Mouse (Mus musculus): ENCODE measurements at regions not wholly inside any gene's neighbourhood (a gene's known extent, or its start where the extent isn't known, plus 50 kb on each side); places are given as distances from the start of the nearest gene placed in this dataset.

GRCm38 (mm10) chr17:51903885-51904284, 70.8 kb upstream of the Satb1 start:
- Histone ChIP-seq H3K9ac (ENCODE audit: low read depth, low read length) (no peak overlapping the region), H3K9me3 (ENCODE audit: control insufficient read depth, low read length) (no peaks in the 10 kb centered on the region)
- WGBS: 75% methylated on average over 3 of the region's 3 CpGs

DNA sequence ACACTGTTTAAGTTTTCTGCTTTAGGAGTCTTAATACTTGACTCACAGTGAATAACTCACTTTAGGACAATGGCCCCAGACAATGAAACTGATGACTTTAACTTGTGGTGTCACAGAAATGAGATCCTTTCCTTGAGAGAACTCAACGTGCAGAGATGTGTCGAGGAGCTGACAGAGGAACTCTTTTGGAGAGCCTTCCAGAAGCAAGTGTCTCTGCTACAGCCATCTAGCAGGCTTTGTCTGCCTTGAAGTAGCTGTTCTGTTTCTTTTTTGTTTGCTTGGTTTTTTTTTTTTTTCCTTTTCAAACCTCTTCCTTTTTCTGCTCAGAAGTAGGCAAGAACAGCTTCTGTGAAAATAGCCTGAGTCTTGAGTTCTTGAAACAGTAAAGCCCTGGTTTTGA, 66.3 kb upstream of the Satb1 start:
- WGBS: 76% methylated on average over 2 of the region's 2 CpGs
- Histone ChIP-seq H3K36me3 (ENCODE audit: control insufficient read depth, insufficient read depth, low read length) (no peaks in the 10 kb centered on the region), H3K9ac (ENCODE audit: low read depth, low read length) (no peak overlapping the region), H3K9me3 (ENCODE audit: control insufficient read depth, low read length) (no peaks in the 10 kb centered on the region), H3K4me2 (replicated peaks; ENCODE audit: low read depth, low read length) (no peak overlapping the region), H3K4me3 (ENCODE audit: low read depth, low read length) (no peak overlapping the region), H3K27me3 (ENCODE audit: control insufficient read depth, insufficient read depth, low read length) (no peaks in the 10 kb centered on the region), H3K4me1 (replicated peaks; ENCODE audit: control insufficient read depth, insufficient read depth, low read length) (no peaks in the 10 kb centered on the region), H3K27ac (ENCODE audit: low read depth, low read length) (no peak overlapping the region)
- no peak for DNase-seq (ENCODE audit: low spot score)
- no peak for ATAC-seq (ENCODE audit: low FRiP score)

More at GRCm38 (mm10) chr17:51903885-51904284, 70.8 kb upstream of the Satb1 start:
- Histone ChIP-seq H3K36me3 (ENCODE audit: control insufficient read depth, insufficient read depth, low read length) (no peaks in the 10 kb centered on the region), H3K4me3 (ENCODE audit: low read depth, low read length) (no peak overlapping the region), H3K27me3 (ENCODE audit: control insufficient read depth, insufficient read depth, low read length) (no peaks in the 10 kb centered on the region), H3K4me1 (replicated peaks; ENCODE audit: control insufficient read depth, insufficient read depth, low read length) (no peaks in the 10 kb centered on the region), H3K27ac (ENCODE audit: low read depth, low read length) (no peak overlapping the region), H3K4me2 (replicated peaks; ENCODE audit: low read depth, low read length) (no peak overlapping the region)
- no peak for DNase-seq (ENCODE audit: low spot score)
- no peak for ATAC-seq (ENCODE audit: low FRiP score)

- Histone ChIP-seq H3K27ac (ENCODE audit: low read depth, low read length) (no peak overlapping the region), H3K4me3 (ENCODE audit: low read depth, low read length) (no peak overlapping the region), H3K4me1 (replicated peaks; ENCODE audit: control insufficient read depth, insufficient read depth, low read length) (no peaks in the 10 kb centered on the region), H3K36me3 (ENCODE audit: control insufficient read depth, insufficient read depth, low read length) (no peaks in the 10 kb centered on the region), H3K9me3 (ENCODE audit: control insufficient read depth, low read length) (no peaks in the 10 kb centered on the region), H3K27me3 (ENCODE audit: control insufficient read depth, insufficient read depth, low read length) (no peaks in the 10 kb centered on the region), H3K4me2 (replicated peaks; ENCODE audit: low read depth, low read length) (no peak overlapping the region), H3K9ac (ENCODE audit: low read depth, low read length) (no peak overlapping the region)
- DNase-seq (ENCODE audit: low spot score): no peak
- no peak for ATAC-seq (ENCODE audit: low FRiP score)
- 85% methylated on average over 3 of the region's 3 CpGs for WGBS
These were observed 63.1 kb upstream of the Satb1 start for GRCm38 (mm10) chr17:51896160-51896559.

DNA sequence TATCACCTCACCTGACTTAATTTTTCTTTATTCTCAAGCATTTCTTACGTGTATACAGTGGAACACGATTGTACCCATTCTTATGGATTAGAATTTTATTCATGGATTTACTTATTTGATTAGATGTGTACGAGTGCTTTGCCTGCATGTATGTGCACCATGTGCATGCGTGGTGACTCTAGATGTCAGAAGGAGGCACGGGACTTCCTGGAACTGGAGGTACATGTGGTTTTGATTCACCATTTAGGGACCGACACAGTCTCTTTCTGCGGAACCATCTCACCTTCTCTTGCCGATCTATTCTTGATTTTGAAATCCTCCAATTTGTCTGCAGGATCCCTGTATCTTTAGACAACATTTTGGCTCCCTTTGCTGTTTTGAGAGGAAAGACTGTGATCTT, 61.2 kb upstream of the Satb1 start:
- no peaks in the 10 kb centered on the region for H3K9me3 ChIP-seq (ENCODE audit: control insufficient read depth, low read length)
- H3K9ac ChIP-seq (ENCODE audit: low read depth, low read length): no peak overlapping the region
- 92% methylated on average over 8 of the region's 8 CpGs for WGBS
- no peak overlapping the region for H3K4me2 ChIP-seq (replicated peaks; ENCODE audit: low read depth, low read length)
- DNase-seq (ENCODE audit: low spot score) (no peak), ATAC-seq (ENCODE audit: low FRiP score) (no peak)
- no peaks in the 10 kb centered on the region for H3K27me3 ChIP-seq (ENCODE audit: control insufficient read depth, insufficient read depth, low read length)
- no peaks in the 10 kb centered on the region for H3K36me3 ChIP-seq (ENCODE audit: control insufficient read depth, insufficient read depth, low read length)
- no peak overlapping the region for H3K27ac ChIP-seq (ENCODE audit: low read depth, low read length)
- H3K4me1 ChIP-seq (replicated peaks; ENCODE audit: control insufficient read depth, insufficient read depth, low read length): no peaks in the 10 kb centered on the region
- no peak overlapping the region for H3K4me3 ChIP-seq (ENCODE audit: low read depth, low read length)

GRCm38 (mm10) chr17:51892856-51893255, 59.8 kb upstream of the Satb1 start:
- H3K27me3 ChIP-seq (ENCODE audit: control insufficient read depth, insufficient read depth, low read length): no peaks in the 10 kb centered on the region
- no peak overlapping the region for H3K4me3 ChIP-seq (ENCODE audit: low read depth, low read length)
- ATAC-seq (ENCODE audit: low FRiP score): no peak
- H3K9ac ChIP-seq (ENCODE audit: low read depth, low read length): no peak overlapping the region
- no peaks in the 10 kb centered on the region for H3K36me3 ChIP-seq (ENCODE audit: control insufficient read depth, insufficient read depth, low read length)
- DNase-seq (ENCODE audit: low spot score): no peak
- no peak overlapping the region for H3K4me2 ChIP-seq (replicated peaks; ENCODE audit: low read depth, low read length)
- no peaks in the 10 kb centered on the region for H3K4me1 ChIP-seq (replicated peaks; ENCODE audit: control insufficient read depth, insufficient read depth, low read length)
- H3K27ac ChIP-seq (ENCODE audit: low read depth, low read length): no peak overlapping the region
- WGBS: 81% methylated on average over 3 of the region's 3 CpGs
- no peaks in the 10 kb centered on the region for H3K9me3 ChIP-seq (ENCODE audit: control insufficient read depth, low read length)

- Histone ChIP-seq H3K27ac (ENCODE audit: low read depth, low read length) (no peak overlapping the region), H3K9me3 (ENCODE audit: control insufficient read depth, low read length) (no peaks in the 10 kb centered on the region), H3K4me3 (ENCODE audit: low read depth, low read length) (no peak overlapping the region), H3K27me3 (ENCODE audit: control insufficient read depth, insufficient read depth, low read length) (no peaks in the 10 kb centered on the region), H3K4me2 (replicated peaks; ENCODE audit: low read depth, low read length) (no peak overlapping the region), H3K36me3 (ENCODE audit: control insufficient read depth, insufficient read depth, low read length) (no peaks in the 10 kb centered on the region), H3K9ac (ENCODE audit: low read depth, low read length) (no peak overlapping the region), H3K4me1 (replicated peaks; ENCODE audit: control insufficient read depth, insufficient read depth, low read length) (no peaks in the 10 kb centered on the region)
- whole genome bisulfite sequencing: 80% methylated on average over 4 of the region's 4 CpGs
- ATAC-seq (ENCODE audit: low FRiP score): no peak
- DNase-seq (ENCODE audit: low spot score): no peak
These were observed 59.1 kb upstream of the Satb1 start for GRCm38 (mm10) chr17:51892159-51892558.
